Mouse (Mus musculus) embryonic fibroblast, embryonic 13.5 days (primary cell): Measurements from ENCODE around the gene Erbb4.

Source experiments
- CTCF ChIP-seq: IDR thresholded peaks from 2 replicates; pipeline ENCODE4 v1.5.1; 2011; ENCODE audit warnings: mild to moderate bottlenecking, control low read depth, low read length, moderate library complexity, borderline replicate concordance; ENCODE audit not compliant: insufficient read depth
- POLR2A ChIP-seq: IDR thresholded peaks from 2 replicates; pipeline ENCODE4 v1.6.1; 2011; ENCODE audit warnings: low read depth, mild to moderate bottlenecking, control low read depth, low read length, moderate library complexity

DNA sequence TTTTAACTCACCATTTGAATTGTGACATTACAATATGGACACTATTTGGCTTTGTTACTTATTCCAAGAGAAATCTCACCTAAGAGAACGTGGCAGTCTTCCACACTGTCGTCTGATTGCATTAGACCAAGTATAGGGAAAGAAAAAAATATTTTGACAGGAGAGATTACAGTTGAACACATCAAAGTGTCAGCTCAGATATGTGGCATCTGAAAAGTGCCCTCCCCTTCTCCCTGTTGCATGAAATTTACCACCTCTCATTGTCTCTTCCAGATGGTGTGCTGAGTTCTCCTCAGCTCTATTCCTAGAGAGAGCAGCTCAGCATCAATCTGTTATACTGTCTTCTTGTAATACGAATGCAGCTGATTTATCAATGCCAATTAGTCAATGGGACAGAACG is 268.5 kb downstream of the Erbb4 start:
- TF ChIP-seq CTCF, result no peak
- TF ChIP-seq POLR2A, result no peak
